Mouse (Mus musculus) retina, postnatal 1 day (tissue): ENCODE results near the gene Serinc2.

Experiments
- DNase-seq: peaks from one replicate; pipeline ENCODE4 v3.0.0-alpha.2; 2012

Gene Serinc2

DNA sequence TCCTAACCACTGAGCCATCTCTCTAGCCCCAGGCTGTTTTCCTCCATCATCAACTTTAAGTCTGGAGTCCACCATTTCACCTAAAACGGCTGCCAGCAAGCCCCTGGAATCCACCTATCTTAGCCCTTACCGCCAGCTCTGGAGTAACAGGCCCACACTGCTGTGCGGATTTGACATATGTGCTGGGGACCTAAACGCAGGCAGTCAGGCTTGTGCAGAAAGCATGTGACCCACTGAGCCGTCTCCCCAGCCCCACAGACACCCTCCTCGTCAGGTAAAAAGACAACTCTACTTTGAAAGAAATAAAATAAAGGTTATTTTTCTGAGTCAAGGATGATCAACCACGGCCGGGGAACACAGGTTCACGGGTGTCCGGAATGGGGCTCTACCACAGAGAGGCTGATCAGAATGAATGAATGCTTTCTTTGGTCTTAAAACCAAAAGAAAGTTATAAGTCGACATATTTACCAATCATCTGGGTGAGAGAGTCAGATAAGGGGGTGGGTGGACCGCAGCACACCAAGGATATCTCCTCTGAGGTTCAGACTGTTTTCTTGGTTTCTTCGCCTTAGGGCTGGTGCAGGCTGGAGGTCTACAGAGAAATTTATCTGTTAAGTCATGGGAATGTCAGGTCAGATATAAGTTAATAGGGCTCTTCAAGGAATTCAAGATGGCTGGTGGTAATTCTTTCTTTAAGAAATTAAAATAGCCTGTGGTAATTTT lies 17.4 kb upstream of the Serinc2 start:
- DNase-seq = no peak

DNA sequence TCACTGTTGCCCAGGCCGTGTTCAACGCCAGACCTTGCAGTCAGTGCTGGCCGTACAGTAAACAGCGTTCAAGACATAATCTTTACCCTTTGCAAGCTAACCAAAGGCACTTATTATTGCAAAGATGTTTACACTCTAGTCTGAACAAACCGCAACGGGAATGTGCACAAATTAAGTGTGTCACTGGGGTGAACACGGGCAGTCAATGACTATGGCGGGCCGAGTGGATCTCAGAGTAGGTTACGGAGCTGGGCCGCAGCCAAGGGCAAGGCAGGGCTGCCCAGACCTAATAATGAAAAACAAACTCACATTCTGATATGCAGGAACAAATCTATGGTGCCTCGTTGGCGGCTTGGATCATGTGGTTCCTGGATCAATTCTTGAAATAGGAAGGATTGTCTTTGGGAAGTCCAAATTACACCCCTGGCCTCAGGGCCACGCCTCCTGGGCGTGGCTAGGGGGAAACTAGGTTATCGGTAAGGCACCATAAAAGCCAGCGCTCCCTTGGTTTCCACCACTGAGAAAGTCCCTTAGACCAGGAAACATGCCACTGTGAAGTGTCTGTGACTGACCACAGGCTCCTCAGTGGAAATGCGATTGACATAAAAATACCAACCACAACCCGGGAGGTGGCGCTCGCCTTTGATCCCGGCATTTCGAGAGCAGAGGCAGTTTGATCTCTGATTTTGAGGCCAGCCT lies 16.2 kb upstream of the Serinc2 start:
- peak; percentile 43 for DNase-seq

DNA sequence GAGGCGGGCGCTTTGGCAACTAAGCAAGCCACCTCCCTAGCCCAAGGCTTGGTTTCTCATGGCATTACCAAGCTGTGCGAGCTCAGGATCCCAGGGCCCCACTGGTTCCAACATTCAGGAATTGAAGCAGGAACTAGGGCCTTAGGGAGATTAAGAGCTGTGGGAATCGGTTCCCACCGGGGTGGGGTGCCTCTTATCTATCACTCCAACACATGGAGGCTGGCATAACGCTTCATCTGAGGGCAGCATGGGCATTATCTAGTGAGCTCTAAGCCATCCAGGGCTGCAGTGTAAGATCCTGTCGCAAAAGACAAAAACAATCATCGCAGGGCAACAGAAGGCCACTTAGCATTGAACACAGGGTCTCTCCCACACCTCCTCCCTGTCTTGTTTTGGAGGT lies 15.5 kb upstream of the Serinc2 start:
- no peak for DNase-seq

- DNase-seq = peak; percentile 81
Observed at GRCm38 (mm10) chr4:130292271-130292670, 13.3 kb upstream of the Serinc2 start.

DNA sequence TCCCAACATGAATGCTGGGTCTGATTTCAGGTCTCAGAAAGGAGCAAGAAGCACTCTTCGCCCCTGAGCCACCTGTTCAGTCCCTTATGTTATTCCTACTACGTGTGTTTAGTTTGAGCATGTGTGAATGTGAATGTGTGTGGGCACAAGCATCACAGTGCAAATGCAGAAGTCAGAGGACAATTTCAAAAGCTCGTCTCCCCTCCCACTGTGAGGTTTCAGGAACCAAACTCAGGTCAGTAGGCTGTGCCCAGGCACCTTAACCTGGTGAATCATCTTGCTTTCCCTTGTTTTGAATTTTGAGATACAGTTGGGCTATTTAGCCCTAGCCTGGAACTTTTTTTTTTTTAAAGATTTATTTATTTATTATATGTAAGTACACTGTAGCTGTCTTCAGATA lies 10.8 kb upstream of the Serinc2 start:
- DNase-seq = no peak

DNA sequence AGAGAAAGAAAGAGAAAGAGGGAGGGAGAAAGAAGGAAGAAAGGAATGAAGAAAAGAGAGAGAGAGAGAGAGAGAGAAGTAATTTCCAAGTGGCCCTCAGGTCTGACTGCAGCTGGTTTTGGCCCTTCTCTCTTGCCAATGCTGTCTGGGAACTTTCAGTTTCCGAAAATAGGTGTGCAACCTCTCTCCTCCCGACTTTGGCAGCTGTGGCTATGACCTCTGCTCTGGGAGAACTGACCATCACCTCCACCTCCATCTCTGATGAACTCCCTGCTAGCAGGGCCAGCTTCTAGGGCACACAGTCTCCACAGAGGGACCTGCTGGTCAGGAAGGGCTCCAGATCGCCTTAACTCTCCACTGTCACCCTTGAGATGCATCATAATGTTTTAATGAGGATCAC lies 7.5 kb upstream of the Serinc2 start:
- no peak for DNase-seq

DNA sequence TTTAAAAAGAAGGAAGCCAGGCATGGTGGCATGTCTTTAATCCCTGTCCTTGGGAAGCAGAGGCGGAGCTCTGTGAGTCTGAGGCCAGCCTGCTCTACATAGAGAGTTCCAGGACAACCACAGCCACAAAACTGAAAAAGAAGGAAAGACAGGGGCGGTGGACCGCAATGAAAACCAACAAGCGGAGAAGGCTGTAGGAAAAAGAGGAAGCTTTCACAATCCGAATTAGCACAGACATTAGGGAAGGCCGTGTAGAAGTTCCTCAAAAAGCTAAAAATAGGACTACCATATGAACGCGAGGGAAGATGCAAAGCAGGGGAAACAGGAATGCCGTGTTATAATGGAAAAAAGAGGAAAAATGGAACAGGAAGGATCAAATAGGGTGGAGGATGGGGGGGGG lies 4.8 kb upstream of the Serinc2 start:
- DNase-seq = no peak

GRCm38 (mm10) chr4:130282856-130283255 lies 3.9 kb upstream of the Serinc2 start:
- no peak for DNase-seq

GRCm38 (mm10) chr4:130276573-130277176 lies 2.3 kb downstream of the Serinc2 start:
- no peak for DNase-seq

DNA sequence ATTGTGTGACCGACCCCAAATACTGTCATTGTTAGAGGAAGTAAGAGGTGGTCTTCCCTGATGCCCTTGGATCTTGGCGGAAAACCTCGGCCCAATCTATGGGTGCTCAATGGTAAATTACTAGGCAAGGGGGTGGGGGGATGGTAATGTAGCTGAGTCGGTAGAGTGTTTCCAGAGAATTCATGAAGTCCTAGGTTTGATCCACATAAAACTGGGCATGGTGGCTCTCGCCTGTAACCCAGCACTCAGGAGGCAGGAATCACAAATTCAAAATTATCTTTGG lies 3.2 kb downstream of the Serinc2 start:
- DNase-seq = no peak

GRCm38 (mm10) chr4:130275016-130275822 lies 3.8 kb downstream of the Serinc2 start:
- DNase-seq = peak; percentile 70

DNA sequence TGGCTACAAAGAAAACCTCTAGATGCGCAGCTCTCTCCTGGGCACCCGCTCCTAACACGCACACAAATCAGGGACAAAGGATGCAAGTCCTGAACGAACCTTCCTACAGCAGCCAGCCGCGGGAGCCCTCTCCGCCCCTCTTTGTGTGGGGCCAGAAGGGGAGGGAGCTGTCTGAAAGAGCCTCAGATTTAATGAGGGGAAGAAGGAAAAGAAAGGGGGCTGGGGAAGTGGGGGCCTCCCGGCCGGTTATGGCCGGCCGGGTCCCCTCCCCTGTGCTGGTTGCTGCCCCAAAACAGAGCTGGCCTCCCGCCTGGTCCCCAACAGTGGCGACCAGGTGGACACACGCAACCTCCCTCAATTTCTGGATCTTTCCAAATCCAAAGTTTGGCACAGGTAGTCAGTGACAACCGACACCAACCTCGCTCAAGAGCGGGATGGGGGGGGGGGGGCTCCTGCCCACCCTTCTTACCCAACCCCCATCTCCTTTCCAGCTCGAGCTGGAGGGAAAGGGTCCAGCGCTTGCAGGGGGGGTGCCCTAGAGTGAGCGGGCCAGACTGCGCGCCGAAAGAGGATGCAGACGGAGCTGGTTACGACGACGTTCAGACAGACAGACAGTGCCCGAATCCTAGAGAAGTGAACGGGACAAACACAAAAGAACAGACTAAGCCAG lies 4.5 kb downstream of the Serinc2 start:
- peak; percentile 80 for DNase-seq

DNA sequence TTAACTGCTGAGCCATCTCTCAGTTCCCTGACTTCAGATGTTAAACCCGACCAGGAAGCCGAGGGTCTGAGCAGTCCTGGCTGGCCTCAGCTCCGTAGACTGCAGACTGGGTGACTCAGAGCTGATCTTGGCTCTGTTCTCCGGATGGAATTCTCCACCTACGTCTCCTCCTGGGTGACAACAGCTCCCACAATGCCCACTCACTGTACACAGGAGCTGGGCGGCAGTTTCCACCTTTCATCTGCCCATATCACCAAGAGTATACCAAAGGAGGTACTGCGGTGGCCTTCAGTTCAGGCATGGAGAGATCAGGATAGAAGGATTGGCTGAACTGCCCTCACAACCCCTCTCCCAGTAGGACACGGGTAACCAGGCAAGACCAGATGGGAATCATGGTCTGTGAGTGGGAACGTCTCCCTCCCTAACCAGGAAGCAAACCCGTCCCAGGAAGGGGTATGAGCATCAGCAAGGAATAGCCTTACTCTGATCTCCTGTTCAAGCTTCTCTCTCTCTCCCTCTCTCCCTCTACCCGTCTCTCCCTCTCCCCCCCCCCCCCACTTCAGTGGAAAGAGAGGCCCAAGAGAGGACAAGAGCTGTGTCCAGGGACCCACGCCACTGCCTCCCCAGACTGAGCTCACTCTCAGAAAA lies 5.2 kb downstream of the Serinc2 start:
- DNase-seq = no peak

- DNase-seq = no peak
Observed at GRCm38 (mm10) chr4:130270611-130271347, 8.2 kb downstream of the Serinc2 start.

DNA sequence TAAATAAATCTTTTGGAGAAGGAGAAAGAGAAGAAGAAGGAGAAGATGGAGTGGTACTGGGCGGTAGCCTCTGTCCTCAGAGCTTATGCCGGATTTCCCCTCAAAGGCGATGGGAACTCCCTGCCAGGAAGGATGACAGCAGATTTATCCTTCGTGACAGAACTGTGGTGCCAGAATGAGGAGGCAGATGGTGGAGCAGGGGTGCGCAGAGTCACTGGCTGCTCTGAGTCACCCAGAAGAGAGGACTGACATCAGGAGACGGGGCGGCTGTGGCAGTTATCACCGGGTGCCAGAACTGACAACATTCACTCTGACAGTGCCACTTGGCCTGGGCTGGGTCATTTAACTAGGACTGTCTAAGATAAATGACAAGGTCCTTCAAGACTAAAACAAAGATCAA lies 8.9 kb downstream of the Serinc2 start:
- no peak for DNase-seq

- DNase-seq = no peak
Observed at GRCm38 (mm10) chr4:130268736-130269135, 10.3 kb downstream of the Serinc2 start.

- DNase-seq = no peak
Observed at GRCm38 (mm10) chr4:130267069-130267468, 11.9 kb downstream of the Serinc2 start.

DNA sequence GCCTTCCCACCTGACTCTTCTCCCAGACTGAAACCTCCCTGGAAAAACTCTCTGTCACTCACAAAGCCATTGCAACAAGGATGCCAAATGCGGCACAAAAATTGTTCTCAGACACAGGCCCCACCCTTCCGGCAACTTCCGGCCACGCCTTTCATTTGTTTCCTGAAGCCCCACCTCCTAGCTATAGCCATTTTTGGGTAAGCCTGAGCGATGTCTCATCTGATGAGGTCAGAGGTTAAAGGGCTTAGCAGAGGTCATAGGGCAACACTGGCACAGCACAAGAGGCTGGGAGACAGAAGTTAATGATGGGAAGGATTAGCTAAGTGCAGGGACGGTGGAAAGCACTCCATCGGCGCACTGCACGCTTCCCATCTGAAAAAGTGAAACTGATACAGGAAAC lies 12.4 kb downstream of the Serinc2 start:
- peak; percentile 39 for DNase-seq

GRCm38 (mm10) chr4:130264698-130265349 lies 14.2 kb downstream of the Serinc2 start:
- peak; percentile 78 for DNase-seq

- no peak for DNase-seq
Observed at GRCm38 (mm10) chr4:130264131-130264530, 14.9 kb downstream of the Serinc2 start.

- no peak for DNase-seq
Observed at GRCm38 (mm10) chr4:130260406-130260805, 18.6 kb downstream of the Serinc2 start.
